In genomic region chr6:99206437-99206870, GRCm38 (mm10) we compare ENCODE assay signal across 13 mouse cellular contexts.
DNase-seq lines count a peak whose midpoint lies in the region; ATAC-seq and TF ChIP-seq lines count a peak whose summit lies in the region.
"Had no signal": no experiment of that assay in that cellular context is flagged by ENCODE, and none has a peak within 500 bp of the region (broad histone marks: within the 10 kb centered on the region; RNA-seq: fewer than 3 reads in every experiment).

No protein-coding gene starts in this region.

- H3K9ac ChIP-seq in heart, embryonic 11.5 days (ENCODE audit: low read depth, low read length): peak overlapping the region; percentile 77
- no peak overlapping the region for H3K9ac ChIP-seq in neural tube, embryonic 12.5 days
- H3K9ac ChIP-seq in limb, embryonic 12.5 days (replicated peaks): no peak overlapping the region
- 0 out of 2 replicates have a peak overlapping the region, but pooled peaks have one; percentile 1 for H3K9ac ChIP-seq in stomach, postnatal 0 days (ENCODE audit: low read length)
- H3K9ac ChIP-seq: liver, embryonic 14.5 days had no signal

- H3K4me3 ChIP-seq in heart, embryonic 11.5 days (ENCODE audit: low read depth, low read length): peak overlapping the region; percentile 49
- no peak overlapping the region for H3K4me3 ChIP-seq in neural tube, embryonic 12.5 days
- H3K4me3 ChIP-seq in limb, embryonic 12.5 days (replicated peaks): no peak overlapping the region
- H3K4me3 ChIP-seq in stomach, postnatal 0 days (ENCODE audit: low read depth, low read length): no peak overlapping the region
- H3K4me3 ChIP-seq: layer of hippocampus, adult 2 months; myocyte had no signal

- intact Hi-C loops in heart, postnatal 36 days (cut with DNase I): no loop called here

- no peak for ATAC-seq in heart, embryonic 11.5 days (replicated peaks; ENCODE audit: insufficient number of reproducible peaks, low FRiP score, low TSS enrichment)
- no peak for ATAC-seq in neural tube, embryonic 12.5 days (ENCODE audit: low FRiP score, low read depth)
- ATAC-seq in limb, embryonic 12.5 days (ENCODE audit: insufficient number of reproducible peaks, insufficient read depth, low FRiP score, low TSS enrichment, low read depth): no peak
- no peak for ATAC-seq in stomach, postnatal 0 days (ENCODE audit: low FRiP score, low TSS enrichment)
- ATAC-seq in erythroblast, adult 5-6 weeks (replicated peaks; ENCODE audit: low FRiP score, poor library complexity, severe bottlenecking): no peak
- ATAC-seq: hindbrain, postnatal 0 days had no signal

- no peaks in the 10 kb centered on the region for H3K9me3 ChIP-seq in heart, embryonic 11.5 days (replicated peaks; ENCODE audit: control insufficient read depth, low read length)
- H3K9me3 ChIP-seq in neural tube, embryonic 12.5 days: no peaks in the 10 kb centered on the region
- H3K9me3 ChIP-seq in limb, embryonic 12.5 days: no peaks in the 10 kb centered on the region
- no peaks in the 10 kb centered on the region for H3K9me3 ChIP-seq in stomach, postnatal 0 days (ENCODE audit: control insufficient read depth, low read length)

- H3K36me3 ChIP-seq in heart, embryonic 11.5 days (ENCODE audit: control insufficient read depth, insufficient read depth, low read length): no peaks in the 10 kb centered on the region
- no peaks in the 10 kb centered on the region for H3K36me3 ChIP-seq in neural tube, embryonic 12.5 days
- H3K36me3 ChIP-seq in limb, embryonic 12.5 days: no peaks in the 10 kb centered on the region
- no peaks in the 10 kb centered on the region for H3K36me3 ChIP-seq in stomach, postnatal 0 days (ENCODE audit: control insufficient read depth, insufficient read depth, low read length)

- WGBS in heart, embryonic 11.5 days (ENCODE audit: insufficient replicate concordance): 19% methylated on average over 5 of the region's 5 CpGs
- WGBS in neural tube, embryonic 12.5 days: 18% methylated on average over 5 of the region's 5 CpGs
- 24% methylated on average over 5 of the region's 5 CpGs for WGBS in limb, embryonic 12.5 days
- 28% methylated on average over 5 of the region's 5 CpGs for WGBS in stomach, postnatal 0 days

- no peak for TF ChIP-seq CTCF in stomach, postnatal 0 days (IDR thresholded peaks at IDR 0.05; ENCODE audit: low read depth)

- no peak for TF ChIP-seq EP300 in stomach, postnatal 0 days (optimal IDR thresholded peaks at IDR 0.05)

- H3K27me3 ChIP-seq in heart, embryonic 11.5 days (ENCODE audit: control insufficient read depth, insufficient read depth, low read length): no peaks in the 10 kb centered on the region
- no peaks in the 10 kb centered on the region for H3K27me3 ChIP-seq in neural tube, embryonic 12.5 days (replicated peaks)
- H3K27me3 ChIP-seq in limb, embryonic 12.5 days: no peaks in the 10 kb centered on the region; the same call in 1 of the 2 replicates
- no peaks in the 10 kb centered on the region for H3K27me3 ChIP-seq in stomach, postnatal 0 days (ENCODE audit: control insufficient read depth, insufficient read depth, low read length)

- peaks cover 32% of the 10 kb centered on the region for H3K4me1 ChIP-seq in heart, embryonic 11.5 days (ENCODE audit: control insufficient read depth, insufficient read depth, low read length)
- peaks cover 56% of the 10 kb centered on the region for H3K4me1 ChIP-seq in neural tube, embryonic 12.5 days
- peaks cover 42% of the 10 kb centered on the region for H3K4me1 ChIP-seq in limb, embryonic 12.5 days (replicated peaks)
- H3K4me1 ChIP-seq in stomach, postnatal 0 days (replicated peaks; ENCODE audit: control insufficient read depth, insufficient read depth): peaks cover 14% of the 10 kb centered on the region

- no peak for DNase-seq in heart, postnatal 36 days
- DNase-seq in neural tube, embryonic 10.5 days (ENCODE audit: extremely low spot score, low spot score): no peak
- DNase-seq in stomach, postnatal 0 days (ENCODE audit: low spot score): no peak
- DNase-seq in adrenal gland, postnatal 36 days: no peak
- DNase-seq: right cerebral cortex, adult 18-20 months had no signal

- H3K4me2 ChIP-seq in heart, embryonic 11.5 days: peak overlapping the region; percentile 66
- peak overlapping the region; percentile 52; the same call in 1 of the 2 replicates for H3K4me2 ChIP-seq in neural tube, embryonic 12.5 days (replicated peaks)
- H3K4me2 ChIP-seq in limb, embryonic 12.5 days: peak overlapping the region; percentile 15; the same call in 1 of the 2 replicates
- H3K4me2 ChIP-seq in stomach, postnatal 0 days (replicated peaks; ENCODE audit: low read depth): no peak overlapping the region

- H3K27ac ChIP-seq in heart, embryonic 11.5 days (ENCODE audit: low read depth, low read length): peak overlapping the region; percentile 95
- H3K27ac ChIP-seq in neural tube, embryonic 12.5 days: no peak overlapping the region
- no peak overlapping the region for H3K27ac ChIP-seq in limb, embryonic 12.5 days
- H3K27ac ChIP-seq in stomach, postnatal 0 days (replicated peaks): peak overlapping the region; percentile 69
- H3K27ac ChIP-seq: hindbrain, postnatal 0 days; layer of hippocampus, adult 2 months; liver, embryonic 14.5 days had no signal

Comparison
In these comparisons a context has a peak if more than half of its experiments do, and no peak if none do; other contexts are left out.
1. H3K27ac ChIP-seq: peak in heart, embryonic 11.5 days (single experiment) and stomach, postnatal 0 days (single experiment); none in neural tube, embryonic 12.5 days (single experiment) and limb, embryonic 12.5 days (single experiment).
2. H3K9ac ChIP-seq: peak in heart, embryonic 11.5 days (single experiment) and stomach, postnatal 0 days (single experiment); none in neural tube, embryonic 12.5 days (single experiment) and limb, embryonic 12.5 days (single experiment).